Mouse (Mus musculus): ENCODE data around the gene Mpped1. TPM values are rescaled to one million over a fixed set of nuclear protein-coding genes. Genes with fewer than 3 reads are reported as not detected.

Mpped1 gene
- total and polyA plus RNA-seq, 2 experiments from 2014 or later = 14.2 to 31.4 TPM

GRCm38 (mm10) chr15:83784772-83785171, 5.5 kb downstream of the Mpped1 start:
- 66% methylated on average over 9 of the region's 9 CpGs for WGBS
- DNase-seq (ENCODE audit: low spot score) = no peak

GRCm38 (mm10) chr15:83789046-83789445, 9.8 kb downstream of the Mpped1 start:
- Histone ChIP-seq H3K36me3 (ENCODE audit: insufficient read depth, low read length) (no peaks in the 10 kb centered on the region), H3K27me3 (ENCODE audit: insufficient read depth, low read length) (no peaks in the 10 kb centered on the region), H3K4me1 (ENCODE audit: insufficient read depth, low read length) (no peaks in the 10 kb centered on the region), H3K4me2 (ENCODE audit: low read depth, low read length) (no peak overlapping the region), H3K9ac (replicated peaks; ENCODE audit: low read length) (no peak overlapping the region), H3K9me3 (ENCODE audit: low read length) (no peaks in the 10 kb centered on the region), H3K4me3 (ENCODE audit: low read length) (no peak overlapping the region), H3K27ac (no peak overlapping the region)
- DNase-seq (ENCODE audit: low spot score) (no peak), ATAC-seq (no peak)
- no peak for TF ChIP-seq CTCF (IDR thresholded peaks at IDR 0.05; ENCODE audit: low read depth)
- 51% methylated on average over 9 of the region's 9 CpGs for WGBS

More at GRCm38 (mm10) chr15:83784772-83785171, 5.5 kb downstream of the Mpped1 start:
- TF ChIP-seq CTCF (IDR thresholded peaks at IDR 0.05; ENCODE audit: low read depth) = no peak
- H3K9me3 ChIP-seq (ENCODE audit: low read length) = no peaks in the 10 kb centered on the region
- no peak overlapping the region for H3K27ac ChIP-seq
- ATAC-seq = no peak
- no peak overlapping the region for H3K9ac ChIP-seq (replicated peaks; ENCODE audit: low read length)
- H3K4me3 ChIP-seq (ENCODE audit: low read length) = no peak overlapping the region
- H3K4me1 ChIP-seq (ENCODE audit: insufficient read depth, low read length) = 0 out of 2 replicates have a peak, but pooled peaks cover 4% of the 10 kb centered on the region
- no peak overlapping the region for H3K4me2 ChIP-seq (ENCODE audit: low read depth, low read length)
- H3K36me3 ChIP-seq (ENCODE audit: insufficient read depth, low read length) = no peaks in the 10 kb centered on the region
- no peaks in the 10 kb centered on the region for H3K27me3 ChIP-seq (ENCODE audit: insufficient read depth, low read length)

GRCm38 (mm10) chr15:83796924-83797323, 17.7 kb downstream of the Mpped1 start:
- no peaks in the 10 kb centered on the region for H3K4me1 ChIP-seq (ENCODE audit: insufficient read depth, low read length)
- ATAC-seq (no peak), DNase-seq (ENCODE audit: low spot score) (peak; percentile 18)
- no peak overlapping the region for H3K4me3 ChIP-seq (ENCODE audit: low read length)
- 55% methylated on average over 7 of the region's 7 CpGs for WGBS
- TF ChIP-seq CTCF (IDR thresholded peaks at IDR 0.05; ENCODE audit: low read depth) = no peak
- no peaks in the 10 kb centered on the region for H3K27me3 ChIP-seq (ENCODE audit: insufficient read depth, low read length)
- no peaks in the 10 kb centered on the region for H3K9me3 ChIP-seq (ENCODE audit: low read length)
- H3K27ac ChIP-seq = no peak overlapping the region
- H3K36me3 ChIP-seq (ENCODE audit: insufficient read depth, low read length) = no peaks in the 10 kb centered on the region
- no peak overlapping the region for H3K9ac ChIP-seq (replicated peaks; ENCODE audit: low read length)
- no peak overlapping the region for H3K4me2 ChIP-seq (ENCODE audit: low read depth, low read length)

GRCm38 (mm10) chr15:83798964-83799363, 19.7 kb downstream of the Mpped1 start:
- Histone ChIP-seq H3K36me3 (ENCODE audit: insufficient read depth, low read length) (no peaks in the 10 kb centered on the region), H3K9me3 (ENCODE audit: low read length) (no peaks in the 10 kb centered on the region), H3K4me2 (ENCODE audit: low read depth, low read length) (no peak overlapping the region), H3K9ac (replicated peaks; ENCODE audit: low read length) (no peak overlapping the region), H3K27ac (no peak overlapping the region), H3K4me1 (ENCODE audit: insufficient read depth, low read length) (no peaks in the 10 kb centered on the region), H3K4me3 (ENCODE audit: low read length) (no peak overlapping the region), H3K27me3 (ENCODE audit: insufficient read depth, low read length) (no peaks in the 10 kb centered on the region)
- WGBS = 72% methylated on average over 11 of the region's 11 CpGs
- peak; percentile 55 for DNase-seq (ENCODE audit: low spot score)
- peak; percentile 36 for TF ChIP-seq CTCF (IDR thresholded peaks at IDR 0.05; ENCODE audit: low read depth)
- no peak for ATAC-seq

GRCm38 (mm10) chr15:83801011-83801410, 21.7 kb downstream of the Mpped1 start:
- 53% methylated on average over 5 of the region's 5 CpGs for WGBS
- no peak for ATAC-seq

GRCm38 (mm10) chr15:83814106-83814505, 34.8 kb downstream of the Mpped1 start:
- no peak for DNase-seq (ENCODE audit: low spot score)

More at GRCm38 (mm10) chr15:83801011-83801410, 21.7 kb downstream of the Mpped1 start:
- no peak for DNase-seq (ENCODE audit: low spot score)
- Histone ChIP-seq H3K9ac (replicated peaks; ENCODE audit: low read length) (no peak overlapping the region), H3K27me3 (ENCODE audit: insufficient read depth, low read length) (no peaks in the 10 kb centered on the region), H3K36me3 (ENCODE audit: insufficient read depth, low read length) (no peaks in the 10 kb centered on the region), H3K9me3 (ENCODE audit: low read length) (no peaks in the 10 kb centered on the region), H3K4me1 (ENCODE audit: insufficient read depth, low read length) (no peaks in the 10 kb centered on the region), H3K27ac (no peak overlapping the region), H3K4me2 (ENCODE audit: low read depth, low read length) (no peak overlapping the region), H3K4me3 (ENCODE audit: low read length) (no peak overlapping the region)
- TF ChIP-seq CTCF (IDR thresholded peaks at IDR 0.05; ENCODE audit: low read depth) = no peak

GRCm38 (mm10) chr15:83828011-83828410, 48.7 kb downstream of the Mpped1 start:
- no peak for ATAC-seq
- no peaks in the 10 kb centered on the region for H3K27me3 ChIP-seq (ENCODE audit: insufficient read depth, low read length)
- H3K9me3 ChIP-seq (ENCODE audit: low read length) = no peaks in the 10 kb centered on the region
- no peaks in the 10 kb centered on the region for H3K4me1 ChIP-seq (ENCODE audit: insufficient read depth, low read length)
- H3K27ac ChIP-seq = no peak overlapping the region
- no peak for DNase-seq (ENCODE audit: low spot score)
- TF ChIP-seq CTCF (IDR thresholded peaks at IDR 0.05; ENCODE audit: low read depth) = no peak
- H3K4me2 ChIP-seq (ENCODE audit: low read depth, low read length) = no peak overlapping the region
- 74% methylated on average over 8 of the region's 8 CpGs for WGBS
- H3K4me3 ChIP-seq (ENCODE audit: low read length) = no peak overlapping the region
- no peaks in the 10 kb centered on the region for H3K36me3 ChIP-seq (ENCODE audit: insufficient read depth, low read length)
- H3K9ac ChIP-seq (replicated peaks; ENCODE audit: low read length) = no peak overlapping the region

More at GRCm38 (mm10) chr15:83814106-83814505, 34.8 kb downstream of the Mpped1 start:
- no peak overlapping the region for H3K27ac ChIP-seq
- TF ChIP-seq CTCF (IDR thresholded peaks at IDR 0.05; ENCODE audit: low read depth) = no peak
- no peaks in the 10 kb centered on the region for H3K9me3 ChIP-seq (ENCODE audit: low read length)
- H3K4me1 ChIP-seq (ENCODE audit: insufficient read depth, low read length) = no peaks in the 10 kb centered on the region
- no peak overlapping the region for H3K9ac ChIP-seq (replicated peaks; ENCODE audit: low read length)
- ATAC-seq = no peak
- 85% methylated on average over 6 of the region's 6 CpGs for whole genome bisulfite sequencing
- H3K4me3 ChIP-seq (ENCODE audit: low read length) = no peak overlapping the region
- no peak overlapping the region for H3K4me2 ChIP-seq (ENCODE audit: low read depth, low read length)
- H3K36me3 ChIP-seq (ENCODE audit: insufficient read depth, low read length) = no peaks in the 10 kb centered on the region
- no peaks in the 10 kb centered on the region for H3K27me3 ChIP-seq (ENCODE audit: insufficient read depth, low read length)
